Mouse (Mus musculus) gastrocnemius, adult 18-20 months (tissue): Measurements from ENCODE around the gene Cpe. TPM values are rescaled to one million over a fixed set of nuclear protein-coding genes. Genes with fewer than 3 reads are reported as not detected.
A peak's percentile ranks its signal among the peaks of the same experiment; 100 is the strongest.

Source experiments
- DNase-seq: peaks from one replicate; pipeline ENCODE4 v3.0.0; 2021; ENCODE audit warnings: low spot score
- total RNA-seq, 2 experiments: library from RNA; stranded (reverse); gene quantifications; 2 replicates each; pipeline ENCODE4 v1.2.3; 2021

The Cpe gene
- total RNA-seq, 2 experiments from 2014 or later, result 215 to 272 TPM

- no peak for DNase-seq
Observed at GRCm38 (mm10) chr8:64575001-64575400, 117.9 kb downstream of the Cpe start.

- peak; percentile 43 for DNase-seq
Observed at GRCm38 (mm10) chr8:64548054-64548850, 144.6 kb downstream of the Cpe start.

GRCm38 (mm10) chr8:64543441-64543840 lies 149.4 kb downstream of the Cpe start:
- DNase-seq, result no peak

Other genes starting within 250 kb of the Cpe start
- 1 to 10 TPM; 2.9 to 4.9 TPM for gene Msmo1, start 40.7 kb upstream of the Cpe start, total RNA-seq
- gene Klhl2, start 157.0 kb upstream of the Cpe start, total RNA-seq, result 1 to 10 TPM; 6.0 to 8.1 TPM